Mouse (Mus musculus) left cerebral cortex, adult 18-20 months (tissue): ENCODE results near the gene Gad2. TPM values are rescaled to one million over a fixed set of nuclear protein-coding genes. Genes with fewer than 3 reads are reported as not detected.

ENCODE experiments used
- microRNA-seq, 2 experiments: library from miRNA; unstranded; fragments of <30 nt; microRNA quantifications; one replicate each; pipeline ENCODE4 v1.2.0; 2021
- total RNA-seq, 2 experiments: library from RNA; stranded (reverse); gene quantifications; 2 replicates each; pipeline ENCODE4 v1.2.3; 2021

Gene Gad2
- total RNA-seq, 2 experiments from 2014 or later = 107 to 116 TPM

Small RNA genes within 50 kb of the gene (microRNA-seq; reads per million reads assigned to microRNA genes)
- gene Gm23636 (0 reads per million in 2 experiments), gene Mir3967 (0 reads per million in 2 experiments)

Other genes with a start within 250 kb of the Gad2 start
- gene Apbb1ip, start 151.9 kb downstream of the Gad2 start, total RNA-seq = 1 to 10 TPM; 5.2 to 6.1 TPM